Mouse (Mus musculus): Measurements from ENCODE around the gene Spns1. TPM values are rescaled to one million over a fixed set of nuclear protein-coding genes. Genes with fewer than 3 reads are reported as not detected.

Spns1 gene
- total and polyA plus RNA-seq, 3 experiments, result 19.0 to 55.4 (median 21.4) TPM

- Histone ChIP-seq H3K4me1 (ENCODE audit: insufficient read depth, low read depth, low read length) (peaks cover 24% of the 10 kb centered on the region), H3K9me3 (replicated peaks) (no peaks in the 10 kb centered on the region), H3K27me3 (ENCODE audit: insufficient read depth, low read length) (no peaks in the 10 kb centered on the region), H3K4me3 (ENCODE audit: low read depth, low read length) (no peak overlapping the region), H3K36me3 (replicated peaks) (peaks cover 36% of the 10 kb centered on the region)
- ATAC-seq (ENCODE audit: extremely low read depth, insufficient number of reproducible peaks, low FRiP score, poor library complexity, severe bottlenecking) (no peak), DNase-seq (ENCODE audit: low spot score) (no peak)
- TF ChIP-seq CTCF (IDR thresholded peaks at IDR 0.05; ENCODE audit: low read depth, low read length) (no peak), GATA1 (IDR thresholded peaks at IDR 0.05; ENCODE audit: borderline replicate concordance, low read length) (no peak), GATA2 (IDR thresholded peaks at IDR 0.05; ENCODE audit: borderline replicate concordance, low read depth, low read length) (no peak), POLR2AphosphoS5 (IDR thresholded peaks at IDR 0.05; ENCODE audit: insufficient replicate concordance, low read depth, low read length) (no peak), TAL1 (conservative IDR thresholded peaks at IDR 0.05; ENCODE audit: low read depth, low read length) (no peak)
Observed at GRCm38 (mm10) chr7:126363038-126363437, 14.2 kb downstream of the Spns1 start.

- no peak for TF ChIP-seq TAL1 (conservative IDR thresholded peaks at IDR 0.05; ENCODE audit: low read depth, low read length)
- TF ChIP-seq GATA1 (IDR thresholded peaks at IDR 0.05; ENCODE audit: borderline replicate concordance, low read length), result no peak
- no peak for TF ChIP-seq POLR2AphosphoS5 (IDR thresholded peaks at IDR 0.05; ENCODE audit: insufficient replicate concordance, low read depth, low read length)
- TF ChIP-seq CTCF (IDR thresholded peaks at IDR 0.05; ENCODE audit: low read depth, low read length), result no peak
- TF ChIP-seq GATA2 (IDR thresholded peaks at IDR 0.05; ENCODE audit: borderline replicate concordance, low read depth, low read length), result no peak
- Histone ChIP-seq H3K27me3 (ENCODE audit: insufficient read depth, low read length) (no peaks in the 10 kb centered on the region), H3K4me1 (ENCODE audit: insufficient read depth, low read depth, low read length) (peaks cover 62% of the 10 kb centered on the region), H3K36me3 (replicated peaks) (peaks cover 13% of the 10 kb centered on the region), H3K9me3 (replicated peaks) (no peaks in the 10 kb centered on the region), H3K4me3 (ENCODE audit: low read depth, low read length) (no peak overlapping the region)
- ATAC-seq (ENCODE audit: extremely low read depth, insufficient number of reproducible peaks, low FRiP score, poor library complexity, severe bottlenecking) (no peak), DNase-seq (ENCODE audit: low spot score) (no peak)
Observed at GRCm38 (mm10) chr7:126359049-126359448, 18.2 kb downstream of the Spns1 start.

- peaks cover 67% of the 10 kb centered on the region for H3K4me1 ChIP-seq (ENCODE audit: insufficient read depth, low read depth, low read length)
- ATAC-seq (ENCODE audit: extremely low read depth, insufficient number of reproducible peaks, low FRiP score, poor library complexity, severe bottlenecking) (no peak), DNase-seq (ENCODE audit: low spot score) (no peak)
- H3K4me3 ChIP-seq (ENCODE audit: low read depth, low read length), result no peak overlapping the region
- peaks cover 9% of the 10 kb centered on the region for H3K36me3 ChIP-seq (replicated peaks)
- no peaks in the 10 kb centered on the region for H3K27me3 ChIP-seq (ENCODE audit: insufficient read depth, low read length)
- no peak for TF ChIP-seq TAL1 (conservative IDR thresholded peaks at IDR 0.05; ENCODE audit: low read depth, low read length)
- TF ChIP-seq GATA1 (IDR thresholded peaks at IDR 0.05; ENCODE audit: borderline replicate concordance, low read length), result no peak
- TF ChIP-seq POLR2AphosphoS5 (IDR thresholded peaks at IDR 0.05; ENCODE audit: insufficient replicate concordance, low read depth, low read length), result no peak
- no peak for TF ChIP-seq CTCF (IDR thresholded peaks at IDR 0.05; ENCODE audit: low read depth, low read length)
- no peak for TF ChIP-seq GATA2 (IDR thresholded peaks at IDR 0.05; ENCODE audit: borderline replicate concordance, low read depth, low read length)
- H3K9me3 ChIP-seq (replicated peaks), result no peaks in the 10 kb centered on the region
Observed at GRCm38 (mm10) chr7:126358413-126358812, 18.8 kb downstream of the Spns1 start.

- Histone ChIP-seq H3K9me3 (replicated peaks) (no peaks in the 10 kb centered on the region), H3K27me3 (ENCODE audit: insufficient read depth, low read length) (no peaks in the 10 kb centered on the region), H3K36me3 (replicated peaks) (peaks cover 5% of the 10 kb centered on the region), H3K4me3 (ENCODE audit: low read depth, low read length) (no peak overlapping the region), H3K4me1 (ENCODE audit: insufficient read depth, low read depth, low read length) (peaks cover 69% of the 10 kb centered on the region)
- ATAC-seq (ENCODE audit: extremely low read depth, insufficient number of reproducible peaks, low FRiP score, poor library complexity, severe bottlenecking), result no peak
- no peak for DNase-seq (ENCODE audit: low spot score)
- TF ChIP-seq POLR2AphosphoS5 (IDR thresholded peaks at IDR 0.05; ENCODE audit: insufficient replicate concordance, low read depth, low read length) (no peak), GATA1 (IDR thresholded peaks at IDR 0.05; ENCODE audit: borderline replicate concordance, low read length) (no peak), CTCF (IDR thresholded peaks at IDR 0.05; ENCODE audit: low read depth, low read length) (no peak), GATA2 (IDR thresholded peaks at IDR 0.05; ENCODE audit: borderline replicate concordance, low read depth, low read length) (no peak), TAL1 (conservative IDR thresholded peaks at IDR 0.05; ENCODE audit: low read depth, low read length) (no peak)
Observed at GRCm38 (mm10) chr7:126357838-126358237, 19.4 kb downstream of the Spns1 start.

GRCm38 (mm10) chr7:126356793-126357591 is 20.3 kb downstream of the Spns1 start:
- H3K4me1 ChIP-seq (ENCODE audit: insufficient read depth, low read depth, low read length), result peaks cover 68% of the 10 kb centered on the region

GRCm38 (mm10) chr7:126355847-126356597 is 21.2 kb downstream of the Spns1 start:
- DNase-seq (ENCODE audit: low spot score) (no peak), ATAC-seq (ENCODE audit: extremely low read depth, insufficient number of reproducible peaks, low FRiP score, poor library complexity, severe bottlenecking) (no peak)
- peaks cover 63% of the 10 kb centered on the region for H3K4me1 ChIP-seq (ENCODE audit: insufficient read depth, low read depth, low read length)
- no peaks in the 10 kb centered on the region; the same call in 1 of the 2 replicates for H3K27me3 ChIP-seq (ENCODE audit: insufficient read depth, low read length)
- H3K36me3 ChIP-seq (replicated peaks), result no peaks in the 10 kb centered on the region
- TF ChIP-seq POLR2AphosphoS5 (IDR thresholded peaks at IDR 0.05; ENCODE audit: insufficient replicate concordance, low read depth, low read length), result no peak
- TF ChIP-seq TAL1 (conservative IDR thresholded peaks at IDR 0.05; ENCODE audit: low read depth, low read length), result no peak
- no peak for TF ChIP-seq GATA2 (IDR thresholded peaks at IDR 0.05; ENCODE audit: borderline replicate concordance, low read depth, low read length)
- no peak for TF ChIP-seq GATA1 (IDR thresholded peaks at IDR 0.05; ENCODE audit: borderline replicate concordance, low read length)
- TF ChIP-seq CTCF (IDR thresholded peaks at IDR 0.05; ENCODE audit: low read depth, low read length), result no peak
- H3K4me3 ChIP-seq (ENCODE audit: low read depth, low read length), result peak overlapping the region; percentile 21; the same call in 1 of the 2 replicates
- no peaks in the 10 kb centered on the region for H3K9me3 ChIP-seq (replicated peaks)

More at GRCm38 (mm10) chr7:126356793-126357591, 20.3 kb downstream of the Spns1 start:
- H3K27me3 ChIP-seq (ENCODE audit: insufficient read depth, low read length), result no peaks in the 10 kb centered on the region
- H3K4me3 ChIP-seq (ENCODE audit: low read depth, low read length), result peak overlapping the region; percentile 64; the same call in 1 of the 2 replicates
- TF ChIP-seq TAL1 (conservative IDR thresholded peaks at IDR 0.05; ENCODE audit: low read depth, low read length) (peak; percentile 68), GATA2 (IDR thresholded peaks at IDR 0.05; ENCODE audit: borderline replicate concordance, low read depth, low read length) (no peak), CTCF (IDR thresholded peaks at IDR 0.05; ENCODE audit: low read depth, low read length) (no peak), GATA1 (IDR thresholded peaks at IDR 0.05; ENCODE audit: borderline replicate concordance, low read length) (no peak)
- ATAC-seq (ENCODE audit: extremely low read depth, insufficient number of reproducible peaks, low FRiP score, poor library complexity, severe bottlenecking), result peak; percentile 81
- H3K9me3 ChIP-seq (replicated peaks), result no peaks in the 10 kb centered on the region
- H3K36me3 ChIP-seq (replicated peaks), result no peaks in the 10 kb centered on the region
- DNase-seq (ENCODE audit: low spot score), result peak; percentile 73
